Mouse (Mus musculus) heart, postnatal 25 days (tissue): ENCODE measurements at regions not wholly inside any gene's neighbourhood (a gene's known extent, or its start where the extent isn't known, plus 50 kb on each side); places are given as distances from the start of the nearest gene placed in this dataset.

Source experiments
- DNase-seq: peaks from one replicate; pipeline ENCODE4 v3.0.0; 2022; ENCODE audit warnings: low spot score
- intact Hi-C: fragments of 180-260 bp; cut with DNase I; formaldehyde crosslinking; loops from one replicate; pipeline ENCODE4 v1.15.1; 2025

DNA sequence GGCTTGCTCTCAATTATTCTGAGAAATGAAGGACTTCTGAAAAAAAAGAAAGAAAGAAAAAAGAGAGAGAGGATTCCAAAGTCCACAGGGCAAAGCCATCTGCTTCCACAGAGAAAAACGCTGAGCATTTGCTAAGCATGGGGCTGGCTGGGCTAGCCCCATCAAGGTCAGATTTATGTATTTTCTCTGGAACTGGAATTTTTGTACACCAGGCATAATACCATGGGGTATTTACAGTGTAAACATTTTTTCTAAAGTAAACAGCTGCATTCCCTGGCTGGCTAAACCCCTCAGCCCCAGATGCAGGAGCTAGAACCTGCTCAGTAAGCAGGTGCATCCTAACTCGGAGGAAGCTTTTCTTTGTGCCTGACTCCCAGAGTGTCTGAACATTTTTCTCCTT is 135.8 kb upstream of the Lrig1 start:
- DNase-seq = no peak
- intact Hi-C loops = no loop called here

DNA sequence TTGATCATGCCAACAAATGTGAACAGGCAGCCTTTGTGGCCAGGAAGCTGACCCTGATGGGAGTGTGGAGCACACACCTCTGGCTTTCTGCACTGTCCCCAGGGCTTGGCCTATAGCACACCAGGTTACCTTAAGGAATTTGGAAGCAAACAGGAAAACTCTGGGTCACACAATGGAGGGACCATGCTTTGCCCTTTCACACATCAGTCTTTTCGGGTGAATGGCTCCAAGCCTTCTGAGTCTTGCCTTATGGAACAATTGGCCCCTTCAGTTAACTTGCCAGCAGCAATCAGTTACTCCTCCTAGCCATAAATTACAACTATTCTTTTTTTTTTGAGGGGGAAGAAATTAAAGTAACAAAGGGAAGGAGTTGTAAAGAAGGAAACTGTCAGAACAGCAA is 134.6 kb upstream of the Lrig1 start:
- intact Hi-C loops = no loop called here

GRCm38 (mm10) chr6:94830801-94831200 is 130.8 kb upstream of the Lrig1 start:
- no peak for DNase-seq
- intact Hi-C loops = no loop called here

More for the DNA sequence above, 134.6 kb upstream of the Lrig1 start:
- no peak for DNase-seq

- DNase-seq = no peak
- intact Hi-C loops = no loop called here
Measured at GRCm38 (mm10) chr6:94829246-94829645, 129.3 kb upstream of the Lrig1 start.

DNA sequence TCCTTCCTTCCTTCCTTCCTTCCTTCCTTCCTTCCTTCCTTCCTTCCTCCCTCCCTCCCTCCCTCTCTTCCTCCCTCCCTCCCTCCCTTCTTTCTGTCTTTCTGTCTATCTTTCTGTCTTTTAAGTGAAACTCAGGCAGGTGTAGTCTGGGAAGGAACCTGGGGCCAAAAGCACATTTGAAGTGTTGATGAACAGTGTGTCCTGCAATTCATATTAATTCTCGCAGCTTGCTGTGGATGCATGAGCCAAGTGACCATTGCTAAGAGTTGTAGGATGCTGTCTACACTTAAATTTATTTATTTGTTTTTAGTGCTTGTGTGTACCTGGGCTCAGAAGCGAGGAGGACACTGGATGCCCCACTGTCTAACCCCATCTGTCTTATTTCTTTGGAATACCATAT is 126.7 kb upstream of the Lrig1 start:
- intact Hi-C loops = no loop called here
- DNase-seq = no peak

- DNase-seq = no peak
- intact Hi-C loops = loop anchor here (10.0 kb wide), 1 partner anchor 193 kb away; no protein-coding TSS in a partner anchor
Measured at GRCm38 (mm10) chr6:94818220-94818619, 118.3 kb upstream of the Lrig1 start.

DNA sequence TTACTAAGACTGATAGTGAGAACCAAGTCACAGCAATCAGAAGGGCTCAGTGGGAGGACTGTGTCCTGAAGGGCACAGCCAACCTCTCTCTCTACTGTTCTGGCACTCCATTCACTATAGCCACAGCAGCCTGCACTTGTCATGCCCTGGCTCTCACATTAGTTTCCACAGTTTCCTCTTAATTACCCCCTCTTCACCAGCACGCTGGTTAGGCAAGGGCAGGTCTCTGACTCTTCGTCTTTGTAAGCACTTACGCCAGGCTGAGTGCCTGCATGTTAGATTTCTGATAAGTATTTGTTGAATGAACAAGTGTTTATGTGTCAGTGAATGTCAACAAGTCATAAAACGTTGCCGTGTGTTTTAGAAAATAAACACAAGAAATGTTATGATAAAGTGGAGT is 116.2 kb upstream of the Lrig1 start:
- intact Hi-C loops = loop anchor here (10.0 kb wide), 1 partner anchor 191 kb away; no protein-coding TSS in a partner anchor

GRCm38 (mm10) chr6:94814711-94815110 is 114.8 kb upstream of the Lrig1 start:
- DNase-seq = no peak
- intact Hi-C loops = loop anchor here (10.0 kb wide), 1 partner anchor 190 kb away; no protein-coding TSS in a partner anchor

More for the DNA sequence above, 116.2 kb upstream of the Lrig1 start:
- no peak for DNase-seq

DNA sequence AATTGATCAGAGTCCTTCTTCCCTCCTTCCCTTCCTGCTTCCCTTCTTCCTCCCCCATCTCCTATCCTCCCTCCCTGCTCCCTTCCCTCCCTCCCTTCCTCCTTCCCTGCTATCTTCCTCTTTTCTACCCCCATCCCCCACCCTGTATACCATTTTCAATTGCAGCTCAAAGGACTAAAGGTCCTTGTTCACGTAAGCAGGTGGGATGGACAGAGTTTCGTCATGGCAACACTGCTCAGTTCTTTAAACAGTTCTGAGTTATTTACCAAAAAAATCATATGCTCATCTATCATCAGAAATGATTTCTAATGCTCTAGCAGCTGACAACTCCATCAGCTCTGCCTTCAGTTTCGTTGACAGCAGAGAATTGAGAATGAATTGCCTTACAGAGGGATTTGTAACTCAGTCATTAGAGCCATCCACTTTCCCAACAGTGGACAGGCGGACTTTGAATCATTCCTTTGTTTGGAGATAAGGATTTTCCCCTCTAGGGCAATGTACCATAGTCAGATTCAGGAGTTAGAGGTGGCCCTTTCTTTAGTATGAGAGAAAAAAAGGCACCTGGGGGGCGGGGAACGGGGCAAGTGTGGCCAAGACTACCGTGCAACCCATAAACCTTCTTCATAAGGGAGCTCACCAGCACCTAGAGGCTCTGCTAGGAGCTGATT is 113.7 kb upstream of the Lrig1 start:
- intact Hi-C loops = loop anchor here (10.0 kb wide), 1 partner anchor 189 kb away; no protein-coding TSS in a partner anchor
- no peak for DNase-seq

GRCm38 (mm10) chr6:94811846-94812245 is 111.9 kb upstream of the Lrig1 start:
- DNase-seq = no peak
- intact Hi-C loops = loop anchor here (10.0 kb wide), 1 partner anchor 187 kb away; no protein-coding TSS in a partner anchor

GRCm38 (mm10) chr6:94807216-94807615 is 107.3 kb upstream of the Lrig1 start:
- intact Hi-C loops = no loop called here
- peak; percentile 10 for DNase-seq

- intact Hi-C loops = no loop called here
- DNase-seq = peak; percentile 9
Measured at GRCm38 (mm10) chr6:94806481-94807160, 106.7 kb upstream of the Lrig1 start.

DNA sequence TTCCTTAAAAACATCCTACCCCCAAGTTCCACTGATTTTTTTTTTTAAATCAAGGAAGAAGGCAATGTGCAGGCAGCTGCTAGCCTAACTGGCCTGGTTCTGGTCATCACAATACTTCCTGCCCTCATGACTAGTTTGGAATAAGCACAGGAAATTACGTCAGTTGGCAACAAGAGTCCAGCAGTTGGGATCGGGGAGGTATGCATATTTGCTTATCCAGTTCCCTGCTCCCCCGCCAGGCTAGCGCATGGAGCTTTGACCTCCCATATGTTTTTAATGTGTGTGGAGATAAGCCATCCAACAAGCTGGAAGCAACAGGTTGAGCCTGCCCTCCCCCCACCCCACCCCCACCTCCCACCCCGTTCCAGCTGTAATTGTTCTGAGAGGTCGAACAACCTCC is 105.7 kb upstream of the Lrig1 start:
- peak; percentile 35 for DNase-seq
- intact Hi-C loops = no loop called here

DNA sequence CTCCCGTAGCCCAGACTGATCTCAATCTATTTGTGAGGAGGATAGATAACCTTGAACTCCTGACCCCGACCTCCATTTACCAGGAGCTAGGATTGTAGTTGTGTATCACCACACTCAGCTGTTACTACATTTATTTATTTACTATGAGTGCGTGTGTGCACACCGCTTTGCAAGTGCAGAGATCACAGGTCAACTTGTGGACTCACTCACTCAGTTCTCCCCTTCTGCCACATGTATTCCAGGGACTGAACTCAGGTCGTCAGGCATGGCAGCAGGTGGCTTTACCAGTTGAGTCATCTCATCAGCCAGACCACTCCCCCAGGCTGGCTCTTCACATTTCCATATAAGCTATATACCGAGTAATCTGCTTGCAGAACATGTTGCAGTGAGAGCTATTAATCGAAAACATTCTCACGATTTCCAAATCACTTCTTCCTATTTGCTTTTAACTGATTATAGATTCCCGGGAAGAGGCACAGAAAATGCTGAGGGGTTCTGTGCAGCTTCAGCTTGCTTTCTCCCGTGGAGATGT is 104.4 kb upstream of the Lrig1 start:
- intact Hi-C loops = no loop called here
- no peak for DNase-seq

- intact Hi-C loops = no loop called here
Measured at GRCm38 (mm10) chr6:94801039-94801438, 101.1 kb upstream of the Lrig1 start.

GRCm38 (mm10) chr6:94798545-94799211 is 98.7 kb upstream of the Lrig1 start:
- intact Hi-C loops = no loop called here
- no peak for DNase-seq

More at GRCm38 (mm10) chr6:94801039-94801438, 101.1 kb upstream of the Lrig1 start:
- no peak for DNase-seq

DNA sequence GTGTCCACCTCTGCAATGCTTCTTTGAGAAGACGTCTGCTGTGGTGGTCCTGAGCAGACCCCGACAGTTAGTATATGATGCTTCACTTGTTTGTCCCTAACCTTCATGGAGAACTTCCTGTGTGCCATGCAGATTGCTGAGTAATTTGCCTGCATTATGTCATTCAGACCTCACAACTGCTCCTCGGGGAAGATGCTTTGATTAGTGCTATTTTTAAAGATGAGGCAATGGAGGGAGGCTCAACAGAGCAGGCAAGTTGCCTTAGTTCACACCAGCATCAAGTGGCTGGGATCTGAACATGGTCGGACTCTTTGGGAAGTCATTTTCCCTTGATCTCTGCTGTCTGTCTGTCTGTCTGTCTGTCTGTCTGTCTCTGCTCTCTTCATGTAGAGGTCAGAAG is 95.5 kb upstream of the Lrig1 start:
- intact Hi-C loops = no loop called here

DNA sequence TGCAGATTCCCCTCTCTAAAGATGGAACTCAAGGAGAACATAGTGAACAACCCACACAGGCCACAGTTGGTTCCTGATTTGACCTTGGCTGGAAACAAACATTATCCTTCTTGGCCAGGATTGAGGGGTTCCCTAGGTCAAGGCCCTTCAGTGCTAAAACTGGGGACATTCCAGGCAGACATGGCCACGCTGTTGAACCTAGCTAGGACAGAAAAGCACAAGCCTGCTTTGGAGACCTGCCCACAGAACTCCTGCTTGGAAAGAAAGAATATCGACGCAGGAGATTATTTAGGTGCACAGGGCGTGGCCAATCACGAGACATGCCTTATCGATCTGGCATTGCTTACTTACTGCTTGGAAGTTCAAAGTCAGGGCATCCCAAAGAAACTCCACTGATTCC is 93.6 kb upstream of the Lrig1 start:
- no peak for DNase-seq
- intact Hi-C loops = no loop called here

More for the DNA sequence above, 95.5 kb upstream of the Lrig1 start:
- DNase-seq = no peak

GRCm38 (mm10) chr6:94792312-94792711 is 92.4 kb upstream of the Lrig1 start:
- intact Hi-C loops = no loop called here
- DNase-seq = no peak

GRCm38 (mm10) chr6:94789308-94789763 is 89.4 kb upstream of the Lrig1 start:
- DNase-seq = no peak
- intact Hi-C loops = no loop called here
